Mouse (Mus musculus) spleen, adult 2 months (tissue): Measurements from ENCODE around the gene D430041D05Rik. TPM values are rescaled to one million over a fixed set of nuclear protein-coding genes. Genes with fewer than 3 reads are reported as not detected.

ENCODE experiments used
- DNase-seq, 2 experiments: peaks; one replicate each; pipeline versions ENCODE4 v3.0.0 to v3.0.0-alpha.2; 2012 to 2021; ENCODE audit warnings: low spot score in 2 of 2, low read depth in 1 of 2
- H3K27ac ChIP-seq: fragments of 200-500 bp; 2 replicates; pipeline ENCODE4 v1.5.1; 2012; ENCODE audit warnings: low read length, inconsistent platforms; ENCODE audit not compliant: insufficient read depth
- H3K27me3 ChIP-seq: fragments of 200-500 bp; 2 replicates; pipeline ENCODE4 v1.6.1; 2012; ENCODE audit warnings: mild to moderate bottlenecking, moderate library complexity, low read length, inconsistent platforms; ENCODE audit not compliant: control insufficient read depth, insufficient read depth
- H3K36me3 ChIP-seq: fragments of 200-500 bp; 2 replicates; pipeline ENCODE4 v1.6.1; 2012; ENCODE audit warnings: mild to moderate bottlenecking, low read length, inconsistent platforms; ENCODE audit not compliant: control insufficient read depth, insufficient read depth
- H3K4me1 ChIP-seq: fragments of 200-500 bp; 2 replicates; pipeline ENCODE4 v1.6.1; 2011; ENCODE audit warnings: inconsistent platforms; ENCODE audit not compliant: control insufficient read depth, insufficient read depth, insufficient read length
- H3K4me3 ChIP-seq: fragments of 200-500 bp; 2 replicates; pipeline ENCODE4 v1.5.1; 2011; ENCODE audit warnings: mild to moderate bottlenecking, inconsistent platforms; ENCODE audit not compliant: insufficient read depth, insufficient read length; ENCODE audit errors: extremely low read depth
- CTCF ChIP-seq: fragments of 200-500 bp; IDR thresholded peaks from 2 replicates; pipeline ENCODE4 v1.5.1; 2011; ENCODE audit warnings: mild to moderate bottlenecking, inconsistent platforms; ENCODE audit not compliant: insufficient read depth, insufficient read length, insufficient replicate concordance; ENCODE audit errors: extremely low read depth
- POLR2A ChIP-seq: fragments of 200-500 bp; IDR thresholded peaks from 2 replicates; pipeline ENCODE4 v1.6.1; 2011; ENCODE audit warnings: low read depth, low read length, inconsistent platforms
- WGBS: fragments of 180-500 bp; shearing (Covaris S2); methylation state at CpG from one replicate; pipeline ENCODE4 v1.1.7; 2018; 5-methylcytosine and 5-hydroxymethylcytosine counted together
- polyA plus RNA-seq: library from polyadenylated mRNA; depleted of rRNA; stranded (reverse); fragments of >200 nt; gene quantifications from 2 replicates; pipeline ENCODE4 v1.2.3, GENCODE M21; 2012

D430041D05Rik gene
- polyA plus RNA-seq, 1 experiment: 0.01 TPM

- H3K4me3 ChIP-seq: no peak overlapping the region
- H3K27me3 ChIP-seq: no peaks in the 10 kb centered on the region
- H3K36me3 ChIP-seq: no peaks in the 10 kb centered on the region
- 88% methylated on average over 4 of the region's 4 CpGs for WGBS
- no peak overlapping the region for H3K27ac ChIP-seq
- no peak for DNase-seq
- TF ChIP-seq POLR2A: no peak
- no peak for TF ChIP-seq CTCF
- no peaks in the 10 kb centered on the region for H3K4me1 ChIP-seq
Observed at GRCm38 (mm10) chr2:104392700-104393312, 18.0 kb downstream of the D430041D05Rik start.

GRCm38 (mm10) chr2:104389231-104389630 lies 21.6 kb downstream of the D430041D05Rik start:
- TF ChIP-seq POLR2A (no peak), CTCF (no peak)
- Histone ChIP-seq H3K27ac (no peak overlapping the region), H3K27me3 (no peaks in the 10 kb centered on the region), H3K4me3 (no peak overlapping the region), H3K4me1 (no peaks in the 10 kb centered on the region), H3K36me3 (no peaks in the 10 kb centered on the region)
- WGBS: 90% methylated on average over 11 of the region's 11 CpGs
- no peak for DNase-seq

GRCm38 (mm10) chr2:104385941-104386340 lies 24.9 kb downstream of the D430041D05Rik start:
- Histone ChIP-seq H3K36me3 (no peaks in the 10 kb centered on the region), H3K27me3 (no peaks in the 10 kb centered on the region), H3K4me1 (no peaks in the 10 kb centered on the region), H3K4me3 (no peak overlapping the region), H3K27ac (no peak overlapping the region)
- 75% methylated on average over 2 of the region's 2 CpGs for WGBS
- TF ChIP-seq POLR2A: no peak
- no peak for TF ChIP-seq CTCF
- DNase-seq: no peak

DNA sequence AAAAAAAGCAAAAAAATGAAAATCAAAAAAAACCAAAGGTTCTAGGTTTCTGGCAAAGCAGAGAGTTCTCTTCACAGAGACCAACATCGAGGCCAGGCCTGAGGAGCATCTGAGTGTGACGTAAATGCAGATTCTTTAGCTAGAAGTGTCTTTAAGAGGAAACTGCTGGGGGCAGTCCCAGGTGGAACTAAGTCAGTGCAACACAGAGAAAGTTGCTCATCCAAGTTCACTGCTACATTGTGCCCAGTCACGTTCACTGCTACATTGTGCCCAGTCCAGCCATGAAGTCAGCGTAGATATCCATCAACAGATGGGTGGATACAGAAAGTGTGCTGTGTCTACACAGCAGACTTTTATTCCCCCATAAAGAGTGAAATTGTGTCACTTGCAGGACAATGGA lies 27.2 kb downstream of the D430041D05Rik start:
- Histone ChIP-seq H3K27ac (no peak overlapping the region), H3K4me3 (no peak overlapping the region), H3K4me1 (no peaks in the 10 kb centered on the region), H3K27me3 (0 out of 2 replicates have a peak, but pooled peaks cover 2% of the 10 kb centered on the region), H3K36me3 (no peaks in the 10 kb centered on the region)
- TF ChIP-seq POLR2A (no peak), CTCF (no peak)
- 82% methylated on average over 4 of the region's 4 CpGs for WGBS
- no peak for DNase-seq

DNA sequence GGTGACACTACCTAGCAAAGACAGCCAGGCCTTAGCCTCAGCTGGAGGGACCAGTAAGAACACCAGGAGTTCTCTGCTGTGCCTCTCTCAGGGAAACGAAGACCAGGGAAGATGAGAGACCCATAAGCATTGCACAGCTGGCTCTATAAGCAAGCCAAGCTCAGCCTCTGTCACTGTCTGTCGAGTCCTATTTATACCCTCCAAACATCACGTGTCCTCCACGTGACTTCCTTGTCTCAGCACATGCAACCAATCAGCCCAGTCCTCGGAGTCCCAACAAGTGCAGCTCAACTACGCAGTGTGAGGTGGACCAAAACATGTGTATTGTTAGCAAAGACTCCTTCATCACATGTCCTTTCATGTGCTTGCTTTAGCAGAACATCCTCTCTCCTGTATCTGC lies 28.0 kb downstream of the D430041D05Rik start:
- Histone ChIP-seq H3K27ac (no peak overlapping the region), H3K27me3 (0 out of 2 replicates have a peak, but pooled peaks cover 2% of the 10 kb centered on the region), H3K4me1 (no peaks in the 10 kb centered on the region), H3K36me3 (no peaks in the 10 kb centered on the region), H3K4me3 (no peak overlapping the region)
- no peak for DNase-seq
- 73% methylated on average over 6 of the region's 6 CpGs for WGBS
- TF ChIP-seq CTCF: no peak
- no peak for TF ChIP-seq POLR2A

- Histone ChIP-seq H3K36me3 (no peaks in the 10 kb centered on the region), H3K27me3 (0 out of 2 replicates have a peak, but pooled peaks cover 2% of the 10 kb centered on the region), H3K4me1 (no peaks in the 10 kb centered on the region), H3K4me3 (no peak overlapping the region), H3K27ac (no peak overlapping the region)
- TF ChIP-seq CTCF (no peak), POLR2A (no peak)
- WGBS: 47% methylated on average over 7 of the region's 7 CpGs
- DNase-seq: no peak
Observed at GRCm38 (mm10) chr2:104379304-104379703, 31.5 kb downstream of the D430041D05Rik start.

DNA sequence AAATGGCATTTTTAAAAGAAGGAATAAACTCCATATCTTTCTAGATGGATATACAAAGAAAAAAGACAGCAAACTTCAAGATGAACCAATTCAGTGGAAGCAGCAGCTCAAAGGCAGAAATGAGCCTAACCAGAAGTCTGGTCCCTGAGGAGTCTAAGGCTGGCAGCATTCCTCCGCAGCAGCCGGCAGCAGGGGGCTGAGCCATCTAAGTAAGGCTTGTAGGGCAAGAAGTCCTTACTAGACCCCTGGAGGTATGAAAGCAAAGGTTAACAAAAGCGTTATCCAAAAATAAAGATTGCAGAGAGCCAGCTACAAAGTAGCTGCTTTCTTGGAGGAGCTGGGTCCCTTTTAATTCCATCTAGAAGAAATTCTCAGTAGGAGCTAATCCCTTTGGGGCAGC lies 32.0 kb downstream of the D430041D05Rik start:
- Histone ChIP-seq H3K4me3 (no peak overlapping the region), H3K27me3 (0 out of 2 replicates have a peak, but pooled peaks cover 2% of the 10 kb centered on the region), H3K36me3 (no peaks in the 10 kb centered on the region), H3K27ac (no peak overlapping the region), H3K4me1 (no peaks in the 10 kb centered on the region)
- no peak for DNase-seq
- no peak for TF ChIP-seq POLR2A
- no peak for TF ChIP-seq CTCF
- 50% methylated on average over 3 of the region's 3 CpGs for WGBS
